Mouse (Mus musculus): ENCODE data around the gene Hace1.

DNA sequence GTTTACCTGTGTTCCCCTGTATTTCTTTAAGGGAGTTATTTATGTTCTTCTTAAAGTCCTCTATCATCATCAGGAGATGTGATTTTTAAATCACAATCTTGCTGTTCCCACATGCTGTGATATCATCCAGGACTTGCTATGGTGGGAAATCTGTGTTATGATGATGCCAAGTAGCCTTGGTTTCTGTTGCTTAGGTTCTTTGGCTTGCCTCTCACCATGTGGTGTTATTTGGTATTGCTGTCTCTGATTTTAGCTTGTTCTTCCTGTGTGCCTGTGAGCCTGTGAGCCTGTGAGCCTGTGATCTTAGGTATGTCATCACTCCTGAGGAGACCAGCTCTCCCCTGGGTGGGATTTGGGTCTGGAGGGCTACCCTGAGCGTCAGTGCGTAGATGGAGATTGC is 90.6 kb downstream of the Hace1 start:
- TF ChIP-seq EP300 (IDR thresholded peaks at IDR 0.05; ENCODE audit: low read length): no peak
- TF ChIP-seq POLR2A (IDR thresholded peaks at IDR 0.05; ENCODE audit: low read depth, low read length): no peak
- TF ChIP-seq SIN3A (IDR thresholded peaks at IDR 0.05; ENCODE audit: low read length): no peak
- TF ChIP-seq NRF1 (IDR thresholded peaks at IDR 0.05; ENCODE audit: low read depth, low read length): no peak
- TF ChIP-seq MAFK (IDR thresholded peaks at IDR 0.05; ENCODE audit: insufficient replicate concordance, low read length): no peak
- TF ChIP-seq CTCF (conservative IDR thresholded peaks at IDR 0.05 in 1 of 2, IDR thresholded peaks at IDR 0.05 in 1 of 2; ENCODE audit: low read depth in 2 of 2, low read length in 2 of 2): no peak
- TF ChIP-seq E2F4 (IDR thresholded peaks at IDR 0.05; ENCODE audit: insufficient replicate concordance, low read depth, low read length): no peak
- no peak for TF ChIP-seq USF1 (IDR thresholded peaks at IDR 0.05; ENCODE audit: low read depth, low read length)
- no peak for TF ChIP-seq HCFC1 (IDR thresholded peaks at IDR 0.05; ENCODE audit: low read depth, low read length)
- TF ChIP-seq RCOR1 (conservative IDR thresholded peaks at IDR 0.05; ENCODE audit: low read depth, low read length): no peak
- TF ChIP-seq TBP (conservative IDR thresholded peaks at IDR 0.05; ENCODE audit: low read depth, low read length): no peak
- TF ChIP-seq JUND (conservative IDR thresholded peaks at IDR 0.05; ENCODE audit: low read depth, low read length): no peak
- no peak for TF ChIP-seq CHD2 (IDR thresholded peaks at IDR 0.05; ENCODE audit: low read length)
- no peak for TF ChIP-seq BHLHE40 (IDR thresholded peaks at IDR 0.05; ENCODE audit: low read depth, low read length)

Measured in CH12.LX (cell line).